Mouse (Mus musculus) spleen, postnatal 14 days (tissue): Measurements from ENCODE around the gene Pex3.

Source experiments
- DNase-seq, 2 experiments: peaks; one replicate each; pipeline ENCODE4 v3.0.0; 2021 to 2022; ENCODE audit warnings: low spot score in 2 of 2

Gene Pex3

GRCm38 (mm10) chr10:13552646-13553497 lies at the start of gene Pex3, which contains the start of gene Adat2:
Gene Pex3, minus strand, starts transcription at chr10:13553142.
Gene Adat2, plus strand, starts transcription at chr10:13552894.
- DNase-seq = peak; percentile 83 to 89

- no peak for DNase-seq
Measured at GRCm38 (mm10) chr10:13600926-13601325, 48.0 kb upstream of the Pex3 start.

DNA sequence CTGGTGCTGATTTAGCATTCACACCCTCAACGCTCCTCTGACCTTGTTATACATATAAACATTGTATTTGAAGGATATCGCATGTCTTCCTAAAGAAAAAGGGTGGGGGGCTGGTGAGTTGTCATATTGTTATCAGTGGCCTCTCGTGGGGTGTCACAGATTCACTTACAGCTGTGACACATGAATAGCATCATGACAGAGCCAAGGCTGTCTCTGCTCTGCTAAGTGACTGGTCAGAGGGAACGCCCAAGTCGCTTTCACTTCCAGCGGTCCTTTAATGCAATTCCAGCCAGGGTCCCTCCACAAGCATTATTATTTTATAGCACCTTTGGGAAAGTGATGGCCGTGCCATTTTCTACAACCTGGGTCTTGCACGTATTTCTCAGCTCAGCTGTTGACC lies 44.5 kb upstream of the Pex3 start:
- DNase-seq = no peak

- DNase-seq = no peak
Measured at GRCm38 (mm10) chr10:13596866-13597265, 43.9 kb upstream of the Pex3 start.

DNA sequence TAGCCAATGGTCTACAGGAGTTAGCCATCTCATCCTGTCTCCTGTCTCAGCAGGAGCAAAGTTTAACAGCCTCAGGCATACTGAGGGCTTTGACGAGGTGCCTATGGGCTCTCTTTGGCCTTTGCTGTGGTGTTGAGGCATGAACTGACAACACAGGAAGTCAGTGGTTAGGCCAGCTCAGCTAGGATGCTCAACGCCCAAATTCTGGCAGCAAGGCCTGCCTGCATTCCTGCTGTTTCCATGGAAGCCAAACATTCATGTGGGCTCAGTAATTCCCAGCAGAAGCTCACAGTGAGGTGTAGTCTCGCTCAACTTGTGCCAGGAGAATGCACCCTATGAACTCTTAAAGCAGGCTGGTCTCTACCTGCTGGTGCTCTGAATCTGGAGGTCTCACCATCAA lies 43.1 kb upstream of the Pex3 start:
- no peak for DNase-seq

GRCm38 (mm10) chr10:13593529-13593928 lies 40.6 kb upstream of the Pex3 start:
- DNase-seq = no peak

- no peak for DNase-seq
Measured at GRCm38 (mm10) chr10:13592196-13592595, 39.3 kb upstream of the Pex3 start.

DNA sequence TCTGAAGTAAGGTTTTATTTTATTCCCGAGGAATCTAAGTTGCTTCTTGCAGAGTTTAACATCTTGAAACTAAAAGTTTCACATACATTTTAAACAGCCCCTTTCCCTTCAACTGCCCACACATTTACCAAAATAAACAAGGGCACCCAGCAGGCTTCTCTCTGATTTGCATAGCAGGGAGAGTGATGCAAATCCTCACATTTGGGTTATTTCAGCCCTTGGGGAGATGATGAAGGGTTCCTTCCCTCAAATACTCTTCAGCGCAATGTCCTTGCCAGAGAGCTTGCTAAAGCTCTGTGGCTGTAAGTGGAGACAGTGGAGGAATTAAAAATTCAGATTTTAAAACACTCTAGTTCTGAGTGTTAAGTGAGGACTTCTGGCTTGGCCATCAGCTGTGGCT lies 35.0 kb upstream of the Pex3 start:
- DNase-seq = no peak

GRCm38 (mm10) chr10:13577123-13577522 lies 24.2 kb upstream of the Pex3 start:
- no peak for DNase-seq

GRCm38 (mm10) chr10:13572410-13572809 lies 19.5 kb upstream of the Pex3 start:
- DNase-seq = no peak

GRCm38 (mm10) chr10:13572003-13572402 lies 19.1 kb upstream of the Pex3 start:
- no peak for DNase-seq

DNA sequence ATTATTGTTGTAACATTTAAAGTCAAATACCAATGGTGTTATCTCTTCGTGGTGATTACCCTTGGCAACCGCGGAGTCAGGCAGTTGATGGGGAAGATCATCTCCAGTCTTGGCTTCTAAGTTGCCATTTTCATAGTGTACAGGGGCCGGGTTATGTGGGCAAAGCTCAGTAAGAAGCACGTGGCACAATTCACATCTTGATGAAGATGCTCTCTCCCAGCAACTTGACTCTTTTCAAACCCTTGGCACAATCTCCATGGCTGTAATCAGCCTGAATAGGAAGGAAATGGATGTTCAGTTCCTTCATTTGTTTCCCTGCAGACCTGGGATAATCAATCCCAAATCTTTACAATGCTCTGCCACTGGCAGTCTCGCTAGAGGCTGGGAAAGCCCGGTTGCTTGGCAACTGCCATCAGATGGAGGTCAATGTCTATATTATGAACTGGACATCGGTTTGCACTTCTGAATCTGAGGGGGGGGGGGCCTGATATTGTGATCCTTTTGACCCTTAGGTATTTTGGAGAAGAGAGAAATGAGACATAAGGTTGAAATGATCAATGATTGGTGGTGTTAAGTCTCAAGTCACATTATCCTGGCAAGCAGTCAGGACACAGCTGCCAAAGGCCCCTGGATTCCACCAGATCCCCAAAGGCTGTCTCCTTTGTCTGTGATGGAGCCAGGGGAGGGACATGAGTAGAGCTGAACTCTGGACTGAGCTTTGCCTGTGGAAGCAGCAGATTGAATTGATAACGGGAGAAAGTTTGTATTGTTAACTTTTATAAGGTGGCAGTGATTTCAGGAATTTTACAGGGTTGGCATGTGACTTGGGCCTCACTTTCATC lies 18.0 kb upstream of the Pex3 start:
- no peak for DNase-seq

- no peak for DNase-seq
Measured at GRCm38 (mm10) chr10:13569818-13570217, 16.9 kb upstream of the Pex3 start.

DNA sequence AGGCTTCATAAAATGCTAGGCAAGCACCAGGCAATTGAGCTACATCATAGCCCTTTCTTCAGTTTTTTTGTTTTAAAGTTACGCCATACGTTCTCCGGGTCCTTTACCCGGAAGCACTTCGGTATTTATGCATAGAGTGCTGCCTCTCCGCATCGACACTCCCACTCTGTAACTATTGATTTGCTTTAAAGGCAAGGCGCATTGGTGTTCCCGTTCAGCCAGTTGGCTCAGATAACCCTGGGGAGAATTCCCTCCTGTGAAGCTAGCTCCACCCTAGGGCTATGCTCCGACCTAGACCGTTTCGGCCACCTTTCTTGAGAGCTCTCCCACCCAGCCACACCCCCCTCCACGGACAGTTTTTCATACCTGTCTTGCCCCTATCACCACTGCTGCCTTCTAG lies 13.5 kb upstream of the Pex3 start:
- DNase-seq = no peak

DNA sequence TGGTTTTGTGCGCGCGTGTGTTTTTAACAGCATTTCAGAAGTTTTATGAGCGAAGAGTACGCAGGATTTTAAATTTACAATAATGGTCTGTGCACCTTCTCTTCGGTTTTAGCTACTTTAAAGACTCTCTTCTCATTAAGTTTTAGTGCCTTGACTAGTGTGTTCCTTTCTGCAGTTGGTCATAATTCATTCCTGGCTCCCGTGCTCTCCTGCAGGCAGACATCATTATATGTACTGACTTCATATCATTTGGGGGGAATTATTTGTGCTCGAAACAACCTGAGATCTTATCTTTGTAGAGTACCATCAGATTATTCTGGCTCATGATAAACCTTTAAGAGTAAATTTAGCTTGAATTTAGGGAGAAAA lies 12.1 kb upstream of the Pex3 start:
- DNase-seq = no peak

GRCm38 (mm10) chr10:13564364-13565079 lies 11.6 kb upstream of the Pex3 start:
- peak; percentile 12 to 35 for DNase-seq

DNA sequence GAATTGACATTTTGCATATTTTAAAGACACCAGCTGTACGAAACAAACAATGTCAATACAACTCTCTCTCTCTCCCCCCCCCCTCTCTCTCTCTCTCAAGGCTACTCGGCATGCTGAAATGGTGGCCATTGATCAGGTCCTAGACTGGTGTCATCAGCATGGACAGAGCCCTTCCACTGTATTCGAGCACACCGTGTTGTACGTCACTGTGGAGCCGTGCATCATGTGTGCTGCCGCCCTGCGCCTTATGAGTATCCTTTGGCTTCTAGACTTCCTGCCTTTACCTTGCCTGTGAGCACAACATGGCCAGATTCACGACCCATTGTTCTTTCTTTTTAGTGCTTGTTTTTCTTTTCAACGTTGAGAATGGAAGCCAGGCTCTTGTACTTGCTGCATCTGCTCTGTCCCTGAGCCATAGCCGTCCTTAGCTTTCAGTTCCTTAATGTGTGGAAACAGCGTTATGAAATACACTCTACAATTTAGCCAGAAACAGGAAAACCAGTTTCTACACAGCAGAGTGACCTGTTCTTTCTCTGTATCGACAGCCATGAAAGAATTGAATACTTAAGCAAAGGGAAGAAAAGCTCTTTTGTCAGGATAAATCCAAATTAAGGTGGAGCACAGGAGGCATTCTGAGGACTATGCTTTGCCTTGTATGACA lies 7.2 kb upstream of the Pex3 start:
- DNase-seq = no peak

- no peak for DNase-seq
Measured at GRCm38 (mm10) chr10:13554316-13554715, 1.4 kb upstream of the Pex3 start.

- DNase-seq = no peak
Measured at GRCm38 (mm10) chr10:13553498-13553985, 600 bp upstream of the Pex3 start.

GRCm38 (mm10) chr10:13541721-13542120 lies 11.2 kb downstream of the Pex3 start:
- DNase-seq = no peak

- no peak for DNase-seq
Measured at GRCm38 (mm10) chr10:13539769-13540333, 13.1 kb downstream of the Pex3 start.
